Comparison of ENCODE assay signal across 24 mouse cellular contexts in the genomic region with DNA sequence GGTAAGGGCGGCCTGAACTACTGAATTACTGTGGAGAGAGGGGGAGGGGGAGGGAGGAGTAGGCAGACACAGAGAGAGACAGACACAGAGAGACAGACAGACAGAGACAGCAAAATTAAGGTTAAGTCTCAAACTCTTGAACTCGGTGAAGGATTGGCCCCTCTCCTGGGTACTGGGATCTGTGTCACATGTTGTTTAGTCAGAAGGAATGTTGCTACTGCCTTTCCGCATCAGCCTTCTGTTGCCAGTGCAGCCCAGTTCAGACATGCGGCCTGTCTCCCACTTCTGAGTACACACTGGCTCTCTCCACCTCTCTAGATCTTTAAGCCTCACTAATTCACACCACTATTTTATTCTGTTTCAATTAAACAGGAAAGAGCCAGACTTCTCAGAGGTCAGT. TPM values are rescaled to one million over a fixed set of nuclear protein-coding genes. Genes with fewer than 3 reads are reported as not detected.
A peak's percentile ranks its signal among the peaks of the same experiment; 100 is the strongest.
DNase-seq lines count a peak whose midpoint lies in the region; ATAC-seq lines count a peak whose summit lies in the region.
"Had no signal": no experiment of that assay in that cellular context is flagged by ENCODE, and none has a peak within 500 bp of the region (broad histone marks: within the 10 kb centered on the region; RNA-seq: fewer than 3 reads in every experiment).

No protein-coding gene starts in this region.

- peaks cover 47% of the 10 kb centered on the region for H3K36me3 ChIP-seq in limb, embryonic 15.5 days
- peaks cover 60% of the 10 kb centered on the region for H3K36me3 ChIP-seq in limb, embryonic 10.5 days

- peaks cover 19% of the 10 kb centered on the region; the same call in 1 of the 2 replicates for H3K4me1 ChIP-seq in limb, embryonic 15.5 days
- H3K4me1 ChIP-seq in limb, embryonic 10.5 days: no peaks in the 10 kb centered on the region

- H3K27ac ChIP-seq in limb, embryonic 15.5 days: 0 out of 2 replicates have a peak overlapping the region, but pooled peaks have one; percentile 17
- H3K27ac ChIP-seq in limb, embryonic 10.5 days: no peak overlapping the region
- H3K27ac ChIP-seq: embryonic facial prominence, embryonic 15.5 days; forebrain, embryonic 12.5 days; heart, embryonic 13.5 days; hindbrain, embryonic 13.5 days; hindbrain, postnatal 0 days had no signal

- WGBS in limb, embryonic 15.5 days: 86% methylated on average over 4 of the region's 4 CpGs
- 92% methylated on average over 4 of the region's 4 CpGs for WGBS in limb, embryonic 10.5 days

- H3K27me3 ChIP-seq in limb, embryonic 15.5 days: no peaks in the 10 kb centered on the region
- no peaks in the 10 kb centered on the region for H3K27me3 ChIP-seq in limb, embryonic 10.5 days (ENCODE audit: low read depth, poor library complexity, severe bottlenecking)
- H3K27me3 ChIP-seq: embryonic facial prominence, embryonic 15.5 days; forebrain, embryonic 12.5 days; heart, embryonic 13.5 days; hindbrain, embryonic 13.5 days; Patski had no signal

- ATAC-seq in limb, embryonic 15.5 days (ENCODE audit: insufficient number of reproducible peaks, low FRiP score, low TSS enrichment, low read depth): no peak
- ATAC-seq: activated CD4-positive, CD25-positive, alpha-beta regulatory T cell, adult 4 months; CD4-positive, CD25-positive, alpha-beta regulatory T cell, adult 4 months; forebrain, embryonic 16.5 days; hindbrain, postnatal 0 days; Patski had no signal

- DNase-seq in limb, embryonic 10.5 days (ENCODE audit: low spot score): no peak
- DNase-seq in 3T3-L1 (ENCODE audit: low read depth, low spot score): peak; percentile 68
- peak; percentile 16 for DNase-seq in Muller cell, postnatal 12 days (ENCODE audit: inconsistent ontology term)
- DNase-seq in fibroblast of lung, adult 2 months (ENCODE audit: low read depth): peak; percentile 40
- DNase-seq in gastrocnemius, postnatal 4 days (ENCODE audit: low spot score in 2 of 2): no peak
- DNase-seq: adrenal gland, adult 2 months; adrenal gland, postnatal 25 days; B cell, adult 2 months; cerebellum, adult 18-20 months; cerebellum, adult 9-11 months; cerebellum, postnatal 36 days; gastrocnemius, postnatal 10 days; heart, postnatal 10 days had no signal

- H3K4me2 ChIP-seq in limb, embryonic 15.5 days: no peak overlapping the region
- H3K4me2 ChIP-seq: embryonic facial prominence, embryonic 15.5 days; forebrain, embryonic 12.5 days; heart, embryonic 13.5 days; hindbrain, embryonic 13.5 days had no signal

- H3K9ac ChIP-seq in limb, embryonic 15.5 days: no peak overlapping the region
- H3K9ac ChIP-seq: embryonic facial prominence, embryonic 15.5 days; forebrain, embryonic 12.5 days; heart, embryonic 13.5 days; hindbrain, embryonic 13.5 days had no signal

- no peak overlapping the region for H3K4me3 ChIP-seq in limb, embryonic 15.5 days
- no peak overlapping the region for H3K4me3 ChIP-seq in limb, embryonic 10.5 days
- H3K4me3 ChIP-seq: embryonic facial prominence, embryonic 15.5 days; forebrain, embryonic 12.5 days; heart, embryonic 13.5 days; hindbrain, embryonic 13.5 days had no signal

- no peaks in the 10 kb centered on the region for H3K9me3 ChIP-seq in limb, embryonic 15.5 days
- H3K9me3 ChIP-seq in limb, embryonic 10.5 days (replicated peaks): no peaks in the 10 kb centered on the region
- H3K9me3 ChIP-seq: embryonic facial prominence, embryonic 15.5 days; forebrain, embryonic 12.5 days; G1E; heart, embryonic 13.5 days; hindbrain, embryonic 13.5 days had no signal

RNA-seq across cellular contexts. Expression of a gene that starts 7.9 kb away (rescaled TPM):
- polyA plus RNA-seq in limb, embryonic 15.5 days (2015; fragmentation: Nextera tagmentation; extraction: Ambion mirVana): 189 and 192 TPM in 2 replicates
- polyA plus RNA-seq in limb, embryonic 10.5 days (2016; fragmentation: Nextera tagmentation; extraction: Ambion mirVana): 110 and 144 TPM in 2 replicates
- 10 to 100 TPM; 66.6 to 72.3 TPM for total RNA-seq in gastrocnemius, postnatal 4 days (2021)

RNA-seq across cellular contexts. Expression of a gene that starts 46.0 kb away (rescaled TPM):
- 56.0 and 59.2 TPM in 2 replicates for polyA plus RNA-seq in limb, embryonic 15.5 days (2015; fragmentation: Nextera tagmentation; extraction: Ambion mirVana)
- 89.8 and 92.9 TPM in 2 replicates for polyA plus RNA-seq in limb, embryonic 10.5 days (2016; fragmentation: Nextera tagmentation; extraction: Ambion mirVana)
- 10 to 100 TPM; 27.2 to 32.1 TPM for total RNA-seq in gastrocnemius, postnatal 4 days (2021)

Comparison
In these comparisons a context has a peak if more than half of its experiments do, and no peak if none do; other contexts are left out.
1. DNase-seq: peak in 3T3-L1 (single experiment), Muller cell, postnatal 12 days (single experiment) and fibroblast of lung, adult 2 months (single experiment); none in limb, embryonic 10.5 days (single experiment) and gastrocnemius, postnatal 4 days (0 of 2).